Mouse (Mus musculus) CH12.LX (cell line): ENCODE data around the gene Rassf5. TPM values are rescaled to one million over a fixed set of nuclear protein-coding genes. Genes with fewer than 3 reads are reported as not detected.

Experiments
- DNase-seq: peaks from one replicate; pipeline ENCODE4 v3.0.0-alpha.2; 2013; ENCODE audit errors: extremely low read depth
- H3K27ac ChIP-seq: 2 replicates; pipeline ENCODE4 v1.5.1; 2012; ENCODE audit warnings: low read depth, mild to moderate bottlenecking, control low read depth, moderate library complexity; ENCODE audit not compliant: insufficient read depth
- H3K27me3 ChIP-seq: replicated peaks from 2 replicates; pipeline ENCODE3; 2012; ENCODE audit warnings: inconsistent platforms
- H3K36me3 ChIP-seq, 2 experiments: replicated peaks in 1 of 2; 2 replicates each; pipeline versions ENCODE3 to v1.6.1; 2012; ENCODE audit warnings: inconsistent platforms in 1 of 2, low read length in 1 of 2, mild to moderate bottlenecking in 1 of 2, mixed read lengths in 1 of 2, moderate library complexity in 1 of 2; ENCODE audit not compliant: control insufficient read depth in 1 of 2, insufficient read depth in 1 of 2
- H3K4me1 ChIP-seq, 2 experiments: 2 replicates each; pipeline ENCODE4 v1.6.1; 2012; ENCODE audit warnings: inconsistent platforms in 1 of 2, moderate library complexity in 1 of 2; ENCODE audit not compliant: insufficient read depth in 2 of 2, control insufficient read depth in 1 of 2
- H3K4me2 ChIP-seq: 2 replicates; pipeline ENCODE4 v1.6.1; 2012; ENCODE audit warnings: low read depth, mild to moderate bottlenecking, control low read depth; ENCODE audit not compliant: poor library complexity, insufficient read depth, severe bottlenecking
- H3K4me3 ChIP-seq, 3 experiments: fragments of 150-350 bp in 1 of 3; sonication (generic) in 1 of 3; replicated peaks in 1 of 3; 2 replicates each; pipeline versions ENCODE3 to v1.5.1; 2011 to 2012; ENCODE audit warnings: low read depth in 2 of 3, low read length in 2 of 3, mild to moderate bottlenecking in 2 of 3, moderate library complexity in 2 of 3, control low read depth in 1 of 3, improper control_type of control experiment in 1 of 3, inconsistent platforms in 1 of 3, mixed read lengths in 1 of 3; ENCODE audit not compliant: poor library complexity in 1 of 3
- H3K79me2 ChIP-seq: replicated peaks from 2 replicates; pipeline ENCODE4 v1.6.1; 2012; ENCODE audit warnings: mild to moderate bottlenecking, moderate library complexity; ENCODE audit not compliant: control insufficient read depth, poor library complexity, insufficient read depth, severe bottlenecking; ENCODE audit errors: extremely low read depth
- H3K9ac ChIP-seq: 2 replicates; pipeline ENCODE4 v1.6.1; 2012; ENCODE audit warnings: low read depth, mild to moderate bottlenecking, control low read depth, moderate library complexity; ENCODE audit not compliant: insufficient read depth
- H3K9me3 ChIP-seq: replicated peaks from 2 replicates; pipeline ENCODE3; 2012; ENCODE audit warnings: low read length, inconsistent platforms, mixed read lengths
- BHLHE40 ChIP-seq: IDR thresholded peaks from 2 replicates; pipeline ENCODE4 v1.6.1; 2011; ENCODE audit warnings: mild to moderate bottlenecking, low read depth, low read length, improper control_type of control experiment
- CHD1 ChIP-seq: IDR thresholded peaks from 2 replicates; pipeline ENCODE4 v1.6.1; 2012; ENCODE audit warnings: low read depth, low read length, improper control_type of control experiment, inconsistent platforms
- CHD2 ChIP-seq: IDR thresholded peaks from 2 replicates; pipeline ENCODE4 v1.6.1; 2011; ENCODE audit warnings: low read length, improper control_type of control experiment
- CTCF ChIP-seq, 2 experiments: IDR thresholded peaks in 1 of 2; conservative IDR thresholded peaks in 1 of 2; 2 replicates each; pipeline ENCODE4 v1.5.1; 2011 to 2012; ENCODE audit warnings: low read depth in 2 of 2, low read length in 2 of 2, improper control_type of control experiment in 1 of 2, inconsistent platforms in 1 of 2, mild to moderate bottlenecking in 1 of 2, moderate library complexity in 1 of 2
- E2F4 ChIP-seq: IDR thresholded peaks from 2 replicates; pipeline ENCODE4 v1.6.1; 2011; ENCODE audit warnings: low read depth, low read length, improper control_type of control experiment; ENCODE audit not compliant: insufficient replicate concordance
- ELF1 ChIP-seq: IDR thresholded peaks from 2 replicates; pipeline ENCODE4 v1.6.1; 2014; ENCODE audit warnings: low read depth, mild to moderate bottlenecking, inconsistent platforms, low read length, improper control_type of control experiment
- EP300 ChIP-seq: IDR thresholded peaks from 2 replicates; pipeline ENCODE4 v1.6.1; 2011; ENCODE audit warnings: low read length, improper control_type of control experiment
- ETS1 ChIP-seq: conservative IDR thresholded peaks from 2 replicates; pipeline ENCODE4 v1.6.1; 2012; ENCODE audit warnings: low read depth, mild to moderate bottlenecking, inconsistent platforms, low read length, improper control_type of control experiment, moderate library complexity
- GABPA ChIP-seq: IDR thresholded peaks from 2 replicates; pipeline ENCODE4 v1.6.1; 2012; ENCODE audit warnings: low read depth, low read length, improper control_type of control experiment, inconsistent platforms; ENCODE audit not compliant: insufficient replicate concordance
- HCFC1 ChIP-seq: IDR thresholded peaks from 2 replicates; pipeline ENCODE4 v1.6.1; 2012; ENCODE audit warnings: low read depth, mild to moderate bottlenecking, inconsistent platforms, low read length, improper control_type of control experiment
- IRF4 ChIP-seq: IDR thresholded peaks from 2 replicates; pipeline ENCODE4 v1.6.1; 2014; ENCODE audit warnings: low read depth, mild to moderate bottlenecking, inconsistent platforms, low read length, improper control_type of control experiment
- JUN ChIP-seq: IDR thresholded peaks from 2 replicates; pipeline ENCODE4 v1.6.1; 2011; ENCODE audit warnings: low read depth, mild to moderate bottlenecking, low read length, improper control_type of control experiment, moderate library complexity; ENCODE audit not compliant: insufficient read depth
- JUND ChIP-seq: conservative IDR thresholded peaks from 2 replicates; pipeline ENCODE4 v1.6.1; 2011; ENCODE audit warnings: low read depth, low read length, improper control_type of control experiment
- KAT2A ChIP-seq: IDR thresholded peaks from 2 replicates; pipeline ENCODE4 v1.6.1; 2012; ENCODE audit warnings: low read length, improper control_type of control experiment, inconsistent platforms; ENCODE audit not compliant: insufficient replicate concordance
- MAFK ChIP-seq: IDR thresholded peaks from 2 replicates; pipeline ENCODE4 v1.6.1; 2011; ENCODE audit warnings: low read length, improper control_type of control experiment; ENCODE audit not compliant: insufficient replicate concordance
- MAZ ChIP-seq: IDR thresholded peaks from 2 replicates; pipeline ENCODE4 v1.6.1; 2012; ENCODE audit warnings: low read depth, mild to moderate bottlenecking, inconsistent platforms, low read length, improper control_type of control experiment, moderate library complexity
- MEF2A ChIP-seq: IDR thresholded peaks from 2 replicates; pipeline ENCODE4 v1.6.1; 2014; ENCODE audit warnings: low read depth, mild to moderate bottlenecking, inconsistent platforms, low read length, improper control_type of control experiment, borderline replicate concordance
- MXI1 ChIP-seq: IDR thresholded peaks from 2 replicates; pipeline ENCODE4 v1.6.1; 2011; ENCODE audit warnings: mild to moderate bottlenecking, low read depth, low read length, improper control_type of control experiment
- MYC ChIP-seq: IDR thresholded peaks from 2 replicates; pipeline ENCODE4 v1.6.1; 2011; ENCODE audit warnings: low read depth, mild to moderate bottlenecking, improper control_type of control experiment, low read length
- NELFE ChIP-seq: IDR thresholded peaks from 2 replicates; pipeline ENCODE4 v1.6.1; 2011; ENCODE audit warnings: low read depth, low read length, improper control_type of control experiment
- NRF1 ChIP-seq: IDR thresholded peaks from 2 replicates; pipeline ENCODE4 v1.6.1; 2014; ENCODE audit warnings: low read depth, mild to moderate bottlenecking, inconsistent platforms, low read length, improper control_type of control experiment, moderate library complexity
- PAX5 ChIP-seq: IDR thresholded peaks from 2 replicates; pipeline ENCODE4 v1.6.1; 2012; ENCODE audit warnings: low read length, inconsistent platforms, mixed read lengths
- POLR2A ChIP-seq: IDR thresholded peaks from 2 replicates; pipeline ENCODE4 v1.6.1; 2011; ENCODE audit warnings: low read depth, mild to moderate bottlenecking, improper control_type of control experiment, low read length
- POLR2AphosphoS2 ChIP-seq: IDR thresholded peaks from 2 replicates; pipeline ENCODE4 v1.6.1; 2011; ENCODE audit warnings: low read depth, low read length, improper control_type of control experiment
- RAD21 ChIP-seq: IDR thresholded peaks from 2 replicates; pipeline ENCODE4 v1.6.1; 2011; ENCODE audit warnings: low read depth, mild to moderate bottlenecking, low read length, improper control_type of control experiment, moderate library complexity
- SIN3A ChIP-seq: IDR thresholded peaks from 2 replicates; pipeline ENCODE4 v1.6.1; 2012; ENCODE audit warnings: low read length, improper control_type of control experiment, inconsistent platforms
- TBP ChIP-seq: conservative IDR thresholded peaks from 2 replicates; pipeline ENCODE4 v1.6.1; 2011; ENCODE audit warnings: low read depth, low read length, improper control_type of control experiment
- TCF12 ChIP-seq: IDR thresholded peaks from 2 replicates; pipeline ENCODE4 v1.6.1; 2014; ENCODE audit warnings: low read depth, mild to moderate bottlenecking, inconsistent platforms, low read length, improper control_type of control experiment
- UBTF ChIP-seq: IDR thresholded peaks from 2 replicates; pipeline ENCODE4 v1.6.1; 2012; ENCODE audit warnings: low read depth, mild to moderate bottlenecking, inconsistent platforms, low read length, improper control_type of control experiment, moderate library complexity
- USF2 ChIP-seq: conservative IDR thresholded peaks from 2 replicates; pipeline ENCODE4 v1.6.1; 2011; ENCODE audit warnings: low read depth, low read length, improper control_type of control experiment
- ZC3H11A ChIP-seq: IDR thresholded peaks from 2 replicates; pipeline ENCODE4 v1.6.1; 2012; ENCODE audit warnings: low read depth, mild to moderate bottlenecking, inconsistent platforms, low read length, improper control_type of control experiment
- ZMIZ1 ChIP-seq: IDR thresholded peaks from 2 replicates; pipeline ENCODE4 v1.6.1; 2012; ENCODE audit warnings: low read depth, mild to moderate bottlenecking, inconsistent platforms, low read length, improper control_type of control experiment
- dilution Hi-C: fragments of 300-500 bp; cut with MboI; formaldehyde crosslinking; loops from 2 replicates; pipeline ENCODE4 v1.14.3; 2020; ENCODE audit warnings: low sequenced_read_pairs; ENCODE audit not compliant: extremely low pct_unique_long_range_greater_than_20kb, extremely low pct_ligation_motif_present
- in situ Hi-C: fragments of 300-500 bp; cut with MboI; formaldehyde crosslinking; loops from 3 replicates; pipeline ENCODE4 v1.14.3; 2019; ENCODE audit warnings: low sequenced_read_pairs, low pct_ligation_motif_present, low pct_unique_long_range_greater_than_20kb, mixed read lengths
- polyA plus RNA-seq: library from polyadenylated mRNA; unstranded; fragments of >175 nt; gene quantifications from 2 replicates; pipeline ENCODE4 v1.2.1, GENCODE M21; 2012; ENCODE audit warnings: low read depth; ENCODE audit not compliant: insufficient read length
- total RNA-seq, 2 experiments: library from RNA; depleted of rRNA; stranded (reverse); fragments of 300-350 nt in 1 of 2; fragments of >200 nt in 1 of 2; gene quantifications; 2 replicates each; pipeline ENCODE4 v1.2.3; 2012 to 2014

Rassf5 gene
- total and polyA plus RNA-seq, 3 experiments, result 11.5 to 32.1 (median 16.3) TPM

GRCm38 (mm10) chr1:131139102-131140095 lies 105.7 kb downstream of the Rassf5 start (continued):
- TF ChIP-seq TBP (0 out of 2 replicates have a peak, but pooled peaks have one; percentile 33), MEF2A (peak; percentile 68; the same call in 1 of the 2 replicates)
- TF ChIP-seq, all 38 proteins: peak for 12

GRCm38 (mm10) chr1:131138191-131139016 lies 106.7 kb downstream of the Rassf5 start, which contains the start of gene Dyrk3:
Dyrk3 (minus strand) TSS chr1:131138340.
- peaks cover 20% of the 10 kb centered on the region for H3K79me2 ChIP-seq
- in situ Hi-C loops, result no loop called here
- H3K4me1 ChIP-seq, result peaks cover 13 to 71% of the 10 kb centered on the region in 2 experiments
- dilution Hi-C loops, result no loop called here
- H3K36me3 ChIP-seq, result peaks cover 4 to 12% of the 10 kb centered on the region in 2 experiments
- no peaks in the 10 kb centered on the region for H3K27me3 ChIP-seq
- peak within 1 kb of the TSS; percentile 92 for H3K27ac ChIP-seq
- no peaks in the 10 kb centered on the region for H3K9me3 ChIP-seq
- DNase-seq, result peak; percentile 95
- H3K4me2 ChIP-seq, result peak within 1 kb of the TSS; percentile 94
- peak within 1 kb of the TSS; percentile 99 for H3K9ac ChIP-seq
- peak within 1 kb of the TSS; percentile 75 to 96 (median 81) for H3K4me3 ChIP-seq
- no peak for TF ChIP-seq KAT2A
- peak; percentile 66 for TF ChIP-seq NELFE
- TF ChIP-seq BHLHE40, result peak; percentile 73
- TF ChIP-seq CTCF (conservative IDR thresholded peaks at IDR 0.05 in 1 of 2, IDR thresholded peaks at IDR 0.05 in 1 of 2; ENCODE audit: low read depth in 2 of 2, low read length in 2 of 2), result peak in 1 of 2 experiments; percentile 53; a peak in 2 of 4 replicates
- 0 out of 2 replicates have a peak, but pooled peaks have one; percentile 9 for TF ChIP-seq UBTF
- peak; percentile 38; the same call in 1 of the 2 replicates for TF ChIP-seq ZMIZ1
- TF ChIP-seq POLR2A, result peak; percentile 72
- TF ChIP-seq NRF1, result peak; percentile 98
- no peak for TF ChIP-seq EP300
- no peak for TF ChIP-seq MAFK
- TF ChIP-seq JUN, result no peak
- TF ChIP-seq MXI1, result peak; percentile 99
- no peak for TF ChIP-seq GABPA
- 0 out of 2 replicates have a peak, but pooled peaks have one; percentile 6 for TF ChIP-seq MAZ
- peak; percentile 40 for TF ChIP-seq SIN3A
- no peak for TF ChIP-seq PAX5
- TF ChIP-seq IRF4, result 0 out of 2 replicates have a peak, but pooled peaks have one; percentile 5
- TF ChIP-seq RAD21, result peak; percentile 17
- no peak for TF ChIP-seq ETS1
- no peak for TF ChIP-seq MEF2A
- TF ChIP-seq POLR2AphosphoS2, result no peak
- no peak for TF ChIP-seq HCFC1
- no peak for TF ChIP-seq USF2
- TF ChIP-seq MYC, result 0 out of 2 replicates have a peak, but pooled peaks have one; percentile 22
- TF ChIP-seq E2F4, result no peak
- peak; percentile 69; the same call in 1 of the 2 replicates for TF ChIP-seq TBP
- TF ChIP-seq CHD1, result no peak; the same call in 1 of the 2 replicates
- TF ChIP-seq ELF1, result peak; percentile 63
- peak; percentile 39; the same call in 1 of the 2 replicates for TF ChIP-seq TCF12
- no peak; the same call in 1 of the 2 replicates for TF ChIP-seq JUND
- TF ChIP-seq CHD2, result no peak
- no peak for TF ChIP-seq ZC3H11A
